Mouse (Mus musculus): ENCODE measurements around the gene Hibadh. TPM values are rescaled to one million over a fixed set of nuclear protein-coding genes. Genes with fewer than 3 reads are reported as not detected.

Hibadh gene
- polyA plus RNA-seq (2015; fragmentation: Nextera tagmentation; extraction: Ambion mirVana), result 84.2 and 92.2 TPM in 2 replicates

DNA sequence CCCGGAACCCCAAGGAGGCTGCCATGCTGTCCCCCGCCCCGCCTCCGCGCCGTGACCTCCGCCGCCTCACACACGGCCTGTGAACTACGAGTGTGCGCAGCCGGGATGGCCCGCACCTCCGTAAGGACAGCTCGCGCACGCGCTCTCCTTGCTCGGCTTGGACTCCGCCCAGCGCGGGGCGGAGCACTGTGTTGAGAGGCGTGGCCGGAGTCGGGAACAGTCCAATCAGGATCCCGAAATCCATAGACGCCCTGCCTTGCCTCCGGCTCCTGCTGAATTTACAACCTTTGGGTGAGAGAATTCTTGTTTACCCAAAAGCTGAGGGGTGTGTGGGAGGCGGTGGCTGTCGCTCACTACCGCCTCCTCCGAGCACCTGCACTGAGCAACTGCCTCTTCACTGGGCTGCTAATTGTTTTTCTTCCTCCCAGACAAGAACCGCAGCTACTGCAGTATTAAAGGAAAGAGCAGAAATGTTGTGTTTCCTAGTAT is at the start of gene Hibadh:
Gene Hibadh, minus strand, starts transcription at position 166 of the 489 bp plus-strand sequence.

Other genes starting within 250 kb of the Hibadh start
- 168 and 180 TPM in 2 replicates for gene Tax1bp1, start 73.3 kb upstream of the Hibadh start, polyA plus RNA-seq (2015; fragmentation: Nextera tagmentation; extraction: Ambion mirVana)